In genomic region chr9:25552532-25552931, GRCm38 (mm10) we compare ENCODE assay signal across 16 mouse cellular contexts.
DNase-seq lines count a peak whose midpoint lies in the region; ATAC-seq lines count a peak whose summit lies in the region.
"Had no signal": no experiment of that assay in that cellular context is flagged by ENCODE, and none has a peak within 500 bp of the region (broad histone marks: within the 10 kb centered on the region; RNA-seq: fewer than 3 reads in every experiment).

No protein-coding gene starts in this region.

- no peaks in the 10 kb centered on the region for H3K27me3 ChIP-seq in heart, embryonic 16.5 days (ENCODE audit: control insufficient read depth, insufficient read depth, low read length)
- no peaks in the 10 kb centered on the region for H3K27me3 ChIP-seq in liver, embryonic 15.5 days
- H3K27me3 ChIP-seq: embryonic facial prominence, embryonic 12.5 days; forebrain, embryonic 13.5 days; hindbrain, embryonic 13.5 days; stomach, embryonic 15.5 days had no signal

- H3K9me3 ChIP-seq in heart, embryonic 16.5 days (replicated peaks; ENCODE audit: control insufficient read depth, low read length), result no peaks in the 10 kb centered on the region
- no peaks in the 10 kb centered on the region for H3K9me3 ChIP-seq in liver, embryonic 15.5 days (replicated peaks)
- H3K9me3 ChIP-seq: embryonic facial prominence, embryonic 12.5 days; forebrain, embryonic 13.5 days; hindbrain, embryonic 13.5 days; stomach, embryonic 15.5 days had no signal

- peak; percentile 56 for DNase-seq in adrenal gland, adult 2 months
- no peak for DNase-seq in adrenal gland, postnatal 25 days
- no peak for DNase-seq in heart, adult 11 months
- DNase-seq in 416B (ENCODE audit: low read depth), result peak; percentile 36
- no peak for DNase-seq in thymus, postnatal 0 days (ENCODE audit: low spot score)
- DNase-seq: cerebellum, postnatal 10 days; kidney, adult 8-10 months; lung, adult 2 months had no signal

- no peaks in the 10 kb centered on the region for H3K36me3 ChIP-seq in heart, embryonic 16.5 days (ENCODE audit: control insufficient read depth, insufficient read depth)
- no peaks in the 10 kb centered on the region for H3K36me3 ChIP-seq in liver, embryonic 15.5 days (replicated peaks)
- H3K36me3 ChIP-seq: embryonic facial prominence, embryonic 12.5 days; hindbrain, embryonic 13.5 days; stomach, embryonic 15.5 days had no signal

- WGBS in heart, embryonic 16.5 days, result 45% methylated on average over 2 of the region's 2 CpGs
- 44% methylated on average over 2 of the region's 2 CpGs for WGBS in liver, embryonic 15.5 days (ENCODE audit: insufficient replicate concordance)

- H3K27ac ChIP-seq in heart, embryonic 16.5 days (ENCODE audit: low read length), result no peak overlapping the region
- no peak overlapping the region for H3K27ac ChIP-seq in liver, embryonic 15.5 days (replicated peaks)
- H3K27ac ChIP-seq: embryonic facial prominence, embryonic 12.5 days; forebrain, embryonic 13.5 days; hindbrain, embryonic 13.5 days; stomach, embryonic 15.5 days had no signal

- H3K4me3 ChIP-seq in heart, embryonic 16.5 days (ENCODE audit: low read length), result no peak overlapping the region
- H3K4me3 ChIP-seq in liver, embryonic 15.5 days (replicated peaks), result no peak overlapping the region
- H3K4me3 ChIP-seq: embryonic facial prominence, embryonic 12.5 days; forebrain, embryonic 13.5 days; hindbrain, embryonic 13.5 days; myocyte; stomach, embryonic 15.5 days had no signal

- H3K4me2 ChIP-seq in heart, embryonic 16.5 days (ENCODE audit: low read depth, low read length), result no peak overlapping the region
- H3K4me2 ChIP-seq in liver, embryonic 15.5 days, result no peak overlapping the region
- H3K4me2 ChIP-seq: embryonic facial prominence, embryonic 12.5 days; forebrain, embryonic 13.5 days; hindbrain, embryonic 13.5 days; stomach, embryonic 15.5 days had no signal

- H3K9ac ChIP-seq in heart, embryonic 16.5 days (ENCODE audit: low read length), result no peak overlapping the region
- H3K9ac ChIP-seq in liver, embryonic 15.5 days, result no peak overlapping the region
- H3K9ac ChIP-seq: embryonic facial prominence, embryonic 12.5 days; forebrain, embryonic 13.5 days; hindbrain, embryonic 13.5 days; stomach, embryonic 15.5 days had no signal

- ATAC-seq in heart, embryonic 16.5 days (replicated peaks; ENCODE audit: extremely low read depth, insufficient read depth, low FRiP score), result peak; percentile 51; the same call in 1 of the 2 replicates
- peak; percentile 23 for ATAC-seq in liver, embryonic 15.5 days (ENCODE audit: insufficient read depth)
- no peak for ATAC-seq in erythroid progenitor cell, adult 5-6 weeks (replicated peaks; ENCODE audit: low FRiP score, poor library complexity, severe bottlenecking)
- ATAC-seq: forebrain, embryonic 13.5 days had no signal

- H3K4me1 ChIP-seq in heart, embryonic 16.5 days (ENCODE audit: control insufficient read depth, insufficient read depth, low read length), result peaks cover 18% of the 10 kb centered on the region
- peaks cover 6% of the 10 kb centered on the region; the same call in 1 of the 2 replicates for H3K4me1 ChIP-seq in liver, embryonic 15.5 days (replicated peaks)
- H3K4me1 ChIP-seq: embryonic facial prominence, embryonic 12.5 days; hindbrain, embryonic 13.5 days; stomach, embryonic 15.5 days had no signal

Comparison
In these comparisons a context has a peak if more than half of its experiments do, and no peak if none do; other contexts are left out.
1. DNase-seq: peak in adrenal gland, adult 2 months (single experiment) and 416B (single experiment); none in adrenal gland, postnatal 25 days (single experiment), heart, adult 11 months (single experiment) and thymus, postnatal 0 days (single experiment).